In genomic region chr16:85435427-85435826, GRCm38 (mm10) we compare ENCODE assay signal across 9 mouse cellular contexts.
A peak's percentile ranks its signal among the peaks of the same experiment; 100 is the strongest.
DNase-seq lines count a peak whose midpoint lies in the region; TF ChIP-seq lines count a peak whose summit lies in the region.
"Had no signal": no experiment of that assay in that cellular context is flagged by ENCODE, and none has a peak within 500 bp of the region (broad histone marks: within the 10 kb centered on the region; RNA-seq: fewer than 3 reads in every experiment).

No protein-coding gene starts in this region.

- H3K9ac ChIP-seq in heart, adult 2 months (ENCODE audit: low read depth, low read length) = no peak overlapping the region
- H3K9ac ChIP-seq: limb, embryonic 12.5 days had no signal

- no peaks in the 10 kb centered on the region for H3K4me1 ChIP-seq in heart, adult 2 months (ENCODE audit: control insufficient read depth, insufficient read depth, low read length)
- H3K4me1 ChIP-seq in heart, embryonic 10.5 days = no peaks in the 10 kb centered on the region
- no peaks in the 10 kb centered on the region for H3K4me1 ChIP-seq in midbrain, embryonic 10.5 days
- H3K4me1 ChIP-seq: limb, embryonic 12.5 days had no signal

- H3K4me3 ChIP-seq in heart, adult 2 months = no peak overlapping the region
- no peak overlapping the region for H3K4me3 ChIP-seq in heart, embryonic 10.5 days
- no peak overlapping the region for H3K4me3 ChIP-seq in midbrain, embryonic 10.5 days
- H3K4me3 ChIP-seq: limb, embryonic 12.5 days had no signal

- 64% methylated on average over 2 of the region's 2 CpGs for WGBS in heart, adult 2 months
- 64% methylated on average over 2 of the region's 2 CpGs for WGBS in heart, embryonic 10.5 days
- WGBS in midbrain, embryonic 10.5 days = 59% methylated on average over 2 of the region's 2 CpGs

- TF ChIP-seq POLR2A in heart, adult 2 months (IDR thresholded peaks at IDR 0.05; ENCODE audit: insufficient read depth, low read depth, low read length) = no peak

- H3K36me3 ChIP-seq in heart, adult 2 months (ENCODE audit: control insufficient read depth, insufficient read depth, low read length) = no peaks in the 10 kb centered on the region
- no peaks in the 10 kb centered on the region for H3K36me3 ChIP-seq in heart, embryonic 10.5 days
- H3K36me3 ChIP-seq in midbrain, embryonic 10.5 days = no peaks in the 10 kb centered on the region
- H3K36me3 ChIP-seq: limb, embryonic 12.5 days had no signal

- H3K27ac ChIP-seq in heart, adult 2 months = no peak overlapping the region
- no peak overlapping the region for H3K27ac ChIP-seq in heart, embryonic 10.5 days
- no peak overlapping the region for H3K27ac ChIP-seq in midbrain, embryonic 10.5 days (replicated peaks)
- H3K27ac ChIP-seq: limb, embryonic 12.5 days had no signal

- TF ChIP-seq EP300 in heart, adult 2 months (IDR thresholded peaks at IDR 0.05; ENCODE audit: insufficient read depth, low read depth, low read length) = no peak

- peak; percentile 30 to 53 for DNase-seq in heart, adult 2 months
- DNase-seq in heart, embryonic 10.5 days (ENCODE audit: low spot score) = no peak
- DNase-seq in 3T3-L1 (ENCODE audit: low read depth, low spot score) = peak; percentile 23
- DNase-seq in adrenal gland, adult 18-20 months (ENCODE audit: low spot score in 2 of 2) = peak; percentile 56 to 58
- peak; percentile 26 to 33 for DNase-seq in heart, postnatal 14 days
- DNase-seq in lung, postnatal 36 days = peak; percentile 70
- no peak for DNase-seq in spleen, postnatal 36 days (ENCODE audit: low spot score in 2 of 2)
- no peak for DNase-seq in midbrain, embryonic 10.5 days (ENCODE audit: low spot score)

- no peaks in the 10 kb centered on the region for H3K9me3 ChIP-seq in heart, embryonic 10.5 days
- no peaks in the 10 kb centered on the region for H3K9me3 ChIP-seq in midbrain, embryonic 10.5 days (replicated peaks)
- H3K9me3 ChIP-seq: limb, embryonic 12.5 days had no signal

- intact Hi-C loops in heart, adult 2 months (cut with DNase I) = loop anchor here (5.0 kb wide), 1 partner anchor 478 kb away; no protein-coding TSS in a partner anchor
- intact Hi-C loops in heart, postnatal 14 days (cut with DNase I) = no loop called here

- no peaks in the 10 kb centered on the region for H3K27me3 ChIP-seq in heart, adult 2 months (ENCODE audit: control insufficient read depth, insufficient read depth, low read length)
- no peaks in the 10 kb centered on the region for H3K27me3 ChIP-seq in heart, embryonic 10.5 days (ENCODE audit: insufficient read depth, poor library complexity, severe bottlenecking)
- H3K27me3 ChIP-seq in midbrain, embryonic 10.5 days (ENCODE audit: low read depth, poor library complexity, severe bottlenecking) = no peaks in the 10 kb centered on the region
- H3K27me3 ChIP-seq: limb, embryonic 12.5 days had no signal

- peak; percentile 70 for TF ChIP-seq CTCF in heart, adult 2 months (IDR thresholded peaks at IDR 0.05)

- no peaks in the 10 kb centered on the region for H3K79me2 ChIP-seq in heart, adult 2 months (replicated peaks; ENCODE audit: control insufficient read depth, insufficient read depth, low read length)

Comparison
In these comparisons a context has a peak if more than half of its experiments do, and no peak if none do; other contexts are left out.
1. DNase-seq: peak in heart, adult 2 months (2 of 2), 3T3-L1 (single experiment), adrenal gland, adult 18-20 months (2 of 2), heart, postnatal 14 days (2 of 2) and lung, postnatal 36 days (single experiment); none in heart, embryonic 10.5 days (single experiment), spleen, postnatal 36 days (0 of 2) and midbrain, embryonic 10.5 days (single experiment).